Mouse (Mus musculus): Measurements from ENCODE around the gene Rrm1.
"Not testable (repeated sequence)": the region's sequence is repeated elsewhere in the genome, so short reads cannot be mapped to it uniquely, and the experiment has no call there.

DNA sequence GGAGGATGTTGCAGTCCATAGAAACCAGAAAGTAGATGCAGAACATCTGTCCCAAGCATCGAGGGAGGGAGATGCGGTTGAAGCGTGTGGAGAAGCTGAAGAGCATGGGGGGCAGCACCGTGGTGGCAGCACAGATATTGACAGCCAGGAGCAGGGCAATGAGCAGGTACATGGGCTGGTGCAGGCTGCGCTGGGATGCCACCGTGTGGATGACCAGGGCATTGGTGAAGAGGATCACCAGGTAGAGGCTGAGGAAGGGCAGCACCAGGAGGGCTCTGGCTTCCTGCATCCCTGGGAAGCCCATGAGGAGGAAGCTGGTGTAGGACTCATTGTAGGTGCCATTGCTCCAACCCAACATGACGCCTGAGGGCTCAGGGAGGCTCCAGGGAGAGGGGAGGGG is 52.9 kb downstream of the Rrm1 start:
- TF ChIP-seq TAL1, GATA1 (IDR thresholded peaks at IDR 0.05; ENCODE audit: low read length): not testable (repeated sequence)

All from erythroblast, embryonic 14.5 days (primary cell).